Mouse (Mus musculus): ENCODE results near the gene Thumpd3. TPM values are rescaled to one million over a fixed set of nuclear protein-coding genes. Genes with fewer than 3 reads are reported as not detected.

The Thumpd3 gene
- total and polyA plus RNA-seq, 2 experiments from 2014 or later, result 22.6 to 28.8 TPM

GRCm38 (mm10) chr6:113076012-113076685, 30.1 kb downstream of the Thumpd3 start:
- DNase-seq (ENCODE audit: low spot score) (peak; percentile 98), ATAC-seq (ENCODE audit: insufficient read depth, low read depth) (peak; percentile 87)
- Histone ChIP-seq H3K9ac (replicated peaks; ENCODE audit: low read depth, low read length) (peak overlapping the region; percentile 48), H3K9me3 (replicated peaks; ENCODE audit: control insufficient read depth, low read length) (no peaks in the 10 kb centered on the region), H3K27me3 (ENCODE audit: control insufficient read depth, insufficient read depth, low read length) (no peaks in the 10 kb centered on the region), H3K4me2 (ENCODE audit: low read depth, low read length) (peak overlapping the region; percentile 68), H3K27ac (ENCODE audit: low read depth) (peak overlapping the region; percentile 100), H3K4me3 (ENCODE audit: low read depth, low read length) (peak overlapping the region; percentile 78), H3K4me1 (ENCODE audit: control insufficient read depth, insufficient read depth) (peaks cover 25% of the 10 kb centered on the region; the same call in 1 of the 2 replicates), H3K36me3 (replicated peaks; ENCODE audit: control insufficient read depth, insufficient read depth, low read length) (peaks cover 5% of the 10 kb centered on the region; the same call in 1 of the 2 replicates)
- TF ChIP-seq EP300 (IDR thresholded peaks at IDR 0.05; ENCODE audit: low read depth) (peak; percentile 70), CTCF (IDR thresholded peaks at IDR 0.05; ENCODE audit: low read depth) (peak; percentile 62)
- WGBS, result under 1% methylated on average over 53 of the region's 55 CpGs

- Histone ChIP-seq H3K4me3 (ENCODE audit: low read depth, low read length) (peak within 1 kb of the TSS; percentile 78), H3K9me3 (replicated peaks; ENCODE audit: control insufficient read depth, low read length) (no peaks in the 10 kb centered on the region), H3K27me3 (ENCODE audit: control insufficient read depth, insufficient read depth, low read length) (no peaks in the 10 kb centered on the region), H3K9ac (replicated peaks; ENCODE audit: low read depth, low read length) (peak within 1 kb of the TSS; percentile 99), H3K4me2 (ENCODE audit: low read depth, low read length) (peak within 1 kb of the TSS; percentile 92), H3K27ac (ENCODE audit: low read depth) (peak within 1 kb of the TSS; percentile 100), H3K36me3 (replicated peaks; ENCODE audit: control insufficient read depth, insufficient read depth, low read length) (no peaks in the 10 kb centered on the region), H3K4me1 (ENCODE audit: control insufficient read depth, insufficient read depth) (peaks cover 30% of the 10 kb centered on the region; the same call in 1 of the 2 replicates)
- DNase-seq (ENCODE audit: low spot score) (peak; percentile 95), ATAC-seq (ENCODE audit: insufficient read depth, low read depth) (peak; percentile 87)
- TF ChIP-seq EP300 (IDR thresholded peaks at IDR 0.05; ENCODE audit: low read depth) (peak; percentile 44), CTCF (IDR thresholded peaks at IDR 0.05; ENCODE audit: low read depth) (no peak)
- WGBS, result 1% methylated on average over 57 of the region's 91 CpGs
Observed at GRCm38 (mm10) chr6:113076686-113077516, 30.9 kb downstream of the Thumpd3 start, which contains the start of gene Setd5. Gene Setd5, plus strand, starts transcription at chr6:113077365.

GRCm38 (mm10) chr6:113077569-113078030, 31.6 kb downstream of the Thumpd3 start:
- Histone ChIP-seq H3K27ac (ENCODE audit: low read depth) (peak overlapping the region; percentile 100), H3K36me3 (replicated peaks; ENCODE audit: control insufficient read depth, insufficient read depth, low read length) (no peaks in the 10 kb centered on the region), H3K27me3 (ENCODE audit: control insufficient read depth, insufficient read depth, low read length) (no peaks in the 10 kb centered on the region), H3K9ac (replicated peaks; ENCODE audit: low read depth, low read length) (peak overlapping the region; percentile 99), H3K4me3 (ENCODE audit: low read depth, low read length) (peak overlapping the region; percentile 78), H3K4me2 (ENCODE audit: low read depth, low read length) (peak overlapping the region; percentile 92), H3K9me3 (replicated peaks; ENCODE audit: control insufficient read depth, low read length) (no peaks in the 10 kb centered on the region), H3K4me1 (ENCODE audit: control insufficient read depth, insufficient read depth) (peaks cover 36% of the 10 kb centered on the region)
- no peak for DNase-seq (ENCODE audit: low spot score)
- no peak for ATAC-seq (ENCODE audit: insufficient read depth, low read depth)
- WGBS, result 0% methylated on average over 19 of the region's 28 CpGs
- TF ChIP-seq EP300 (IDR thresholded peaks at IDR 0.05; ENCODE audit: low read depth), result no peak
- TF ChIP-seq CTCF (IDR thresholded peaks at IDR 0.05; ENCODE audit: low read depth), result no peak

GRCm38 (mm10) chr6:113078031-113078721, 32.2 kb downstream of the Thumpd3 start:
- Histone ChIP-seq H3K4me3 (ENCODE audit: low read depth, low read length) (peak overlapping the region; percentile 78), H3K4me2 (ENCODE audit: low read depth, low read length) (peak overlapping the region; percentile 92), H3K9me3 (replicated peaks; ENCODE audit: control insufficient read depth, low read length) (no peaks in the 10 kb centered on the region), H3K4me1 (ENCODE audit: control insufficient read depth, insufficient read depth) (peaks cover 39% of the 10 kb centered on the region), H3K36me3 (replicated peaks; ENCODE audit: control insufficient read depth, insufficient read depth, low read length) (no peaks in the 10 kb centered on the region), H3K27ac (ENCODE audit: low read depth) (peak overlapping the region; percentile 100), H3K27me3 (ENCODE audit: control insufficient read depth, insufficient read depth, low read length) (no peaks in the 10 kb centered on the region), H3K9ac (replicated peaks; ENCODE audit: low read depth, low read length) (peak overlapping the region; percentile 99)
- TF ChIP-seq EP300 (IDR thresholded peaks at IDR 0.05; ENCODE audit: low read depth), result no peak
- under 1% methylated on average over 18 of the region's 18 CpGs for WGBS
- ATAC-seq (ENCODE audit: insufficient read depth, low read depth) (no peak), DNase-seq (ENCODE audit: low spot score) (peak; percentile 45)

- WGBS, result 0% methylated on average over 3 of the region's 3 CpGs
- peak overlapping the region; percentile 99 for H3K9ac ChIP-seq (replicated peaks; ENCODE audit: low read depth, low read length)
- ATAC-seq (ENCODE audit: insufficient read depth, low read depth), result no peak
- H3K9me3 ChIP-seq (replicated peaks; ENCODE audit: control insufficient read depth, low read length), result no peaks in the 10 kb centered on the region
- peak overlapping the region; percentile 78 for H3K4me3 ChIP-seq (ENCODE audit: low read depth, low read length)
- TF ChIP-seq EP300 (IDR thresholded peaks at IDR 0.05; ENCODE audit: low read depth), result no peak
- TF ChIP-seq CTCF (IDR thresholded peaks at IDR 0.05; ENCODE audit: low read depth), result no peak
- peak; percentile 67 for DNase-seq (ENCODE audit: low spot score)
- peak overlapping the region; percentile 100 for H3K27ac ChIP-seq (ENCODE audit: low read depth)
- H3K4me2 ChIP-seq (ENCODE audit: low read depth, low read length), result peak overlapping the region; percentile 92
- H3K27me3 ChIP-seq (ENCODE audit: control insufficient read depth, insufficient read depth, low read length), result no peaks in the 10 kb centered on the region
- peaks cover 39% of the 10 kb centered on the region for H3K4me1 ChIP-seq (ENCODE audit: control insufficient read depth, insufficient read depth)
- H3K36me3 ChIP-seq (replicated peaks; ENCODE audit: control insufficient read depth, insufficient read depth, low read length), result no peaks in the 10 kb centered on the region
Observed at GRCm38 (mm10) chr6:113079492-113079891, 33.5 kb downstream of the Thumpd3 start.
